Mouse (Mus musculus): ENCODE measurements around the gene Ikbip. TPM values are rescaled to one million over a fixed set of nuclear protein-coding genes. Genes with fewer than 3 reads are reported as not detected.

Gene Ikbip
- total RNA-seq, 1 experiment from 2014 or later: 32.8 TPM

Other genes starting within 250 kb of the Ikbip start
- gene Apaf1, start 170 bp upstream of the Ikbip start, total RNA-seq (2021): 6.2 and 8.3 TPM in 2 replicates
- 873 and 948 TPM in 2 replicates for gene Slc25a3, start 41.1 kb downstream of the Ikbip start, total RNA-seq (2021)
- 119 and 123 TPM in 2 replicates for gene Tmpo, start 98.4 kb downstream of the Ikbip start, total RNA-seq (2021)